12 mouse cellular contexts compared by ENCODE assay signal in the genomic region with DNA sequence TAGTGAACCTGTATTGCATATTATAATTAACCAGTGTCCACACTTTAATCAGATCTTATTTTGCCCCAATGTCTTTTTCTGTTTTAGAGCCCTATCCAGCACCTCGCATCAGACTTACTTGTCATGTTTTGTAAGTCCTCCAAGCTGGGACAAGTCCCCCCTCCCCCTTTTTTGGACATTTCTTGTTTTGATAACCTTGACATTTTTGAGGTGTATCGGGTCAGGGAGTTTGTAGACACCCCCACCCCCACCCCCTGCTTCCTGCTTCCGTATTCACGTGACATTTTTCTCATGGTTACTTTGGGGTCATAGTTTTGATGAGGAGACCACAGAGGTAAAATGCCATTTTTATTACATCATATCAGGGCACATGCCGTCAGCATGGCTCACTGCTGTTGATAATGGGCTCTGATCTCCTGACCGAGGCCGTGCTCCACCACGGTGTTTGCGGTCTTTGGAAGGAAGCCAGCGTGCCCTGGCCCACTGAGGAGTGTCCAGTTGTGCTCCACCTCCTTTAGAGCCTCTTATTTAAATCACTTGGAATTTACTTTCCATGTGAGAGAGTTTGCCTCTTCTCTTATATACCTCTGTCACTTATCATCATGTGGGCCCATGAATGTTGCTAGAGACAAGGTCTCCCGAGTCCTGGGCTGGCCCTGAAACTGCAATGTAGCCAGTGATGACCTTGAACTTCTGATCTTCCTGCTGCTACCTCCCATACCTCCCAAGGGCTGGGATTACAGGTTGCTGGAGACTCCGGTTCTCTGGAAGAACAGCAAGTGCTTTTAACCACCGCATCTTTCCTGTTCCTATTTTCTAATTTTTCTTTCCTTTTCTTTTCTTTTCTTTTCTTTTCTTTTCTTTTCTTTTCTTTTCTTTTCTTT. TPM values are rescaled to one million over a fixed set of nuclear protein-coding genes. Genes with fewer than 3 reads are reported as not detected.
DNase-seq lines count a peak whose midpoint lies in the region; ATAC-seq and TF ChIP-seq lines count a peak whose summit lies in the region.
"Had no signal": no experiment of that assay in that cellular context is flagged by ENCODE, and none has a peak within 500 bp of the region (broad histone marks: within the 10 kb centered on the region; RNA-seq: fewer than 3 reads in every experiment).

No protein-coding gene starts in this region.

- H3K4me1 ChIP-seq in heart, embryonic 13.5 days: peaks cover 52% of the 10 kb centered on the region
- H3K4me1 ChIP-seq in MEL (ENCODE audit: control insufficient read depth in 1 of 2, insufficient read depth in 2 of 2, low read length in 2 of 2): peaks cover 17 to 29% of the 10 kb centered on the region in 2 experiments
- peaks cover 46% of the 10 kb centered on the region for H3K4me1 ChIP-seq in intestine, embryonic 16.5 days (ENCODE audit: control insufficient read depth, insufficient read depth, low read length)

- no peak for ATAC-seq in heart, embryonic 13.5 days (ENCODE audit: extremely low read depth, insufficient number of reproducible peaks, low FRiP score, low TSS enrichment)
- no peak for ATAC-seq in intestine, embryonic 16.5 days

- no peak for TF ChIP-seq POLR2A in MEL (IDR thresholded peaks at IDR 0.05; ENCODE audit: control insufficient read depth in 1 of 2, insufficient read depth in 1 of 2, low read depth in 1 of 2, low read length in 2 of 2, poor library complexity in 1 of 2)

- H3K27me3 ChIP-seq in heart, embryonic 13.5 days (replicated peaks): no peaks in the 10 kb centered on the region
- H3K27me3 ChIP-seq in MEL (ENCODE audit: control insufficient read depth in 1 of 2, insufficient read depth in 2 of 2, low read length in 2 of 2): no peaks in the 10 kb centered on the region
- H3K27me3 ChIP-seq in intestine, embryonic 16.5 days (replicated peaks; ENCODE audit: control insufficient read depth, insufficient read depth, low read length): no peaks in the 10 kb centered on the region
- H3K27me3 ChIP-seq: embryonic facial prominence, embryonic 12.5 days; neural tube, embryonic 13.5 days had no signal

- H3K36me3 ChIP-seq in heart, embryonic 13.5 days: no peaks in the 10 kb centered on the region
- peaks cover 0 to 24% of the 10 kb centered on the region in 2 experiments; a peak in 2 of 4 replicates for H3K36me3 ChIP-seq in MEL (ENCODE audit: control insufficient read depth in 1 of 2, insufficient read depth in 2 of 2, low read length in 2 of 2)
- no peaks in the 10 kb centered on the region for H3K36me3 ChIP-seq in intestine, embryonic 16.5 days (ENCODE audit: control insufficient read depth, insufficient read depth, low read length)
- H3K36me3 ChIP-seq: embryonic facial prominence, embryonic 12.5 days; neural tube, embryonic 13.5 days had no signal

- peak overlapping the region; percentile 89 for H3K27ac ChIP-seq in heart, embryonic 13.5 days (replicated peaks)
- H3K27ac ChIP-seq in MEL (ENCODE audit: control insufficient read depth, low read depth, low read length): peak overlapping the region; percentile 21
- H3K27ac ChIP-seq in intestine, embryonic 16.5 days (ENCODE audit: low read length): peak overlapping the region; percentile 92
- no peak overlapping the region for H3K27ac ChIP-seq in layer of hippocampus, adult 2 months
- H3K27ac ChIP-seq: embryonic facial prominence, embryonic 12.5 days had no signal

- 28% methylated on average over 13 of the region's 13 CpGs for WGBS in heart, embryonic 13.5 days
- 58% methylated on average over 13 of the region's 13 CpGs for WGBS in intestine, embryonic 16.5 days

- H3K79me2 ChIP-seq in MEL (ENCODE audit: control insufficient read depth, insufficient read depth, low read length, poor library complexity): peaks cover 15% of the 10 kb centered on the region

- DNase-seq in heart, adult 9 months (ENCODE audit: low spot score in 2 of 2): no peak
- peak; percentile 90 for DNase-seq in 3T3-L1 (ENCODE audit: low read depth, low spot score)
- peak; percentile 63 for DNase-seq in MEL (ENCODE audit: low read depth, low spot score)
- no peak for DNase-seq in left cerebral cortex, postnatal 14 days (ENCODE audit: low spot score in 2 of 2)
- no peak for DNase-seq in layer of hippocampus, adult 2 months (ENCODE audit: low spot score in 2 of 2)
- no peak for DNase-seq in yolk sac, embryonic 10.5 days (ENCODE audit: low spot score)
- DNase-seq: right cerebral cortex, postnatal 14 days had no signal

- H3K9me3 ChIP-seq in heart, embryonic 13.5 days: no peaks in the 10 kb centered on the region
- H3K9me3 ChIP-seq in MEL (replicated peaks; ENCODE audit: insufficient read depth, low read length): no peaks in the 10 kb centered on the region
- no peaks in the 10 kb centered on the region for H3K9me3 ChIP-seq in intestine, embryonic 16.5 days (ENCODE audit: control insufficient read depth, low read length)
- H3K9me3 ChIP-seq: embryonic facial prominence, embryonic 12.5 days; neural tube, embryonic 13.5 days had no signal

- intact Hi-C loops in left cerebral cortex, postnatal 14 days (cut with DNase I): no loop called here

- no peak overlapping the region for H3K9ac ChIP-seq in heart, embryonic 13.5 days
- H3K9ac ChIP-seq in MEL (ENCODE audit: control insufficient read depth, low read depth, low read length, poor library complexity, severe bottlenecking): peak overlapping the region; percentile 75
- no peak overlapping the region for H3K9ac ChIP-seq in intestine, embryonic 16.5 days (ENCODE audit: low read depth, low read length)
- H3K9ac ChIP-seq: embryonic facial prominence, embryonic 12.5 days had no signal

- TF ChIP-seq RAD21 in MEL (IDR thresholded peaks at IDR 0.05; ENCODE audit: low read depth, low read length): no peak

- TF ChIP-seq EP300 in MEL (IDR thresholded peaks at IDR 0.05; ENCODE audit: low read depth in 1 of 2, low read length in 2 of 2): 0 out of 4 replicates have a peak, but pooled peaks of 1 of the 2 experiments have one; percentile 19

- H3K4me3 ChIP-seq in heart, embryonic 13.5 days: no peak overlapping the region
- H3K4me3 ChIP-seq in MEL (ENCODE audit: control insufficient read depth in 1 of 2, insufficient read depth in 1 of 2, low read depth in 2 of 2, low read length in 2 of 2): peak overlapping the region; percentile 59 to 68
- no peak overlapping the region for H3K4me3 ChIP-seq in intestine, embryonic 16.5 days (ENCODE audit: low read length)
- no peak overlapping the region for H3K4me3 ChIP-seq in layer of hippocampus, adult 2 months

- peak overlapping the region; percentile 71 for H3K4me2 ChIP-seq in heart, embryonic 13.5 days
- no peak overlapping the region for H3K4me2 ChIP-seq in intestine, embryonic 16.5 days (ENCODE audit: low read depth, low read length)

- TF ChIP-seq CTCF in MEL (IDR thresholded peaks at IDR 0.05 in 2 of 3, conservative IDR thresholded peaks at IDR 0.05 in 1 of 3; ENCODE audit: control insufficient read depth in 1 of 3, insufficient read depth in 1 of 3, low read depth in 2 of 3, low read length in 3 of 3, poor library complexity in 1 of 3, severe bottlenecking in 1 of 3): no peak
- no peak for TF ChIP-seq CTCF in layer of hippocampus, adult 2 months (conservative IDR thresholded peaks at IDR 0.05)

TF ChIP-seq in MEL, 35 proteins besides CTCF, POLR2A, EP300 and RAD21 (continues in another document):
- TF ChIP-seq ZNF384 (IDR thresholded peaks at IDR 0.05; ENCODE audit: low read depth, low read length) (no peak), MAFK (IDR thresholded peaks at IDR 0.05; ENCODE audit: borderline replicate concordance, low read depth, low read length) (no peak), MYB (IDR thresholded peaks at IDR 0.05; ENCODE audit: low read depth, low read length) (no peak), ZKSCAN1 (IDR thresholded peaks at IDR 0.05; ENCODE audit: low read depth, low read length) (no peak), KAT2A (conservative IDR thresholded peaks at IDR 0.05; ENCODE audit: low read depth, low read length) (no peak), CHD2 (IDR thresholded peaks at IDR 0.05; ENCODE audit: low read length) (no peak), USF2 (IDR thresholded peaks at IDR 0.05; ENCODE audit: borderline replicate concordance in 1 of 2, insufficient read depth in 1 of 2, low read depth in 1 of 2, low read length in 2 of 2) (peak in 1 of 2 experiments; percentile 5; a peak in 1 of 4 replicates), E2F4 (IDR thresholded peaks at IDR 0.05; ENCODE audit: borderline replicate concordance, low read depth, low read length) (no peak), ZC3H11A (IDR thresholded peaks at IDR 0.05; ENCODE audit: low read depth, low read length) (no peak), NRF1 (IDR thresholded peaks at IDR 0.05; ENCODE audit: insufficient read depth, low read depth, low read length, poor library complexity, severe bottlenecking) (no peak), MYC (IDR thresholded peaks at IDR 0.05; ENCODE audit: low read depth, low read length) (0 out of 2 replicates have a peak, but pooled peaks have one; percentile 49), SIN3A (IDR thresholded peaks at IDR 0.05; ENCODE audit: low read length) (peak; percentile 20; the same call in 1 of the 2 replicates), POLR2AphosphoS5 (IDR thresholded peaks at IDR 0.05; ENCODE audit: borderline replicate concordance, low read depth, low read length) (no peak), TAL1 (IDR thresholded peaks at IDR 0.05; ENCODE audit: low read length) (no peak), ETS1 (IDR thresholded peaks at IDR 0.05; ENCODE audit: low read depth, low read length) (peak; percentile 46), MXI1 (IDR thresholded peaks at IDR 0.05; ENCODE audit: low read depth, low read length) (peak; percentile 71), MEF2A (IDR thresholded peaks at IDR 0.05; ENCODE audit: extremely low read depth, insufficient replicate concordance, low read depth, low read length, poor library complexity, severe bottlenecking) (no peak)

RNA-seq across cellular contexts. Expression of gene Bcar1, which starts 3.2 kb away (rescaled TPM):
- 40.2 and 43.4 TPM in 2 replicates for polyA plus RNA-seq in heart, embryonic 13.5 days (2015; fragmentation: Nextera tagmentation; extraction: Ambion mirVana)
- total RNA-seq in MEL (2012; rRNA removed): 6.5 and 7.5 TPM in 2 replicates
- polyA plus RNA-seq in MEL (2012; ENCODE audit: insufficient read depth in 1 of 2, insufficient read length in 2 of 2, low read depth in 1 of 2, low replicate concordance in 2 of 2, missing spikeins in 1 of 2): 10 to 100 TPM in 1 of 2 experiments, not detected in 1; 17.4 TPM
- 44.6 and 48.5 TPM in 2 replicates for polyA plus RNA-seq in intestine, embryonic 16.5 days (2015; fragmentation: Nextera tagmentation; extraction: Ambion mirVana)
- total RNA-seq in left cerebral cortex, postnatal 14 days (2021): 10 to 100 TPM; 47.5 to 53.7 TPM
- total RNA-seq in layer of hippocampus, adult 2 months (2021): 10 to 100 TPM; 66.1 to 69.7 TPM

RNA-seq across cellular contexts. Expression of gene Ctrb1, which starts 56.0 kb away (rescaled TPM):
- polyA plus RNA-seq in heart, embryonic 13.5 days (2015; fragmentation: Nextera tagmentation; extraction: Ambion mirVana): 1.9 TPM in 1 of 2 replicates, not detected in the other
- not detected in 2 replicates for total RNA-seq in MEL (2012; rRNA removed)
- polyA plus RNA-seq in MEL (2012; ENCODE audit: insufficient read depth in 1 of 2, insufficient read length in 2 of 2, low read depth in 1 of 2, low replicate concordance in 2 of 2, missing spikeins in 1 of 2): not detected
- polyA plus RNA-seq in intestine, embryonic 16.5 days (2015; fragmentation: Nextera tagmentation; extraction: Ambion mirVana): 1,904 and 2,500 TPM in 2 replicates
- not detected for total RNA-seq in left cerebral cortex, postnatal 14 days (2021)
- total RNA-seq in layer of hippocampus, adult 2 months (2021): not detected
- total RNA-seq: layer of hippocampus, adult 18-20 months had no signal
- polyA plus RNA-seq: embryonic facial prominence, embryonic 12.5 days; neural tube, embryonic 13.5 days had no signal

Comparison
In these comparisons a context has a peak if more than half of its experiments do, and no peak if none do; other contexts are left out.
1. H3K4me3 ChIP-seq: peak in MEL (2 of 2); none in heart, embryonic 13.5 days (single experiment), intestine, embryonic 16.5 days (single experiment) and layer of hippocampus, adult 2 months (single experiment).
2. DNase-seq: peak in 3T3-L1 (single experiment) and MEL (single experiment); none in heart, adult 9 months (0 of 2), left cerebral cortex, postnatal 14 days (0 of 2), layer of hippocampus, adult 2 months (0 of 2) and yolk sac, embryonic 10.5 days (single experiment).